Mouse (Mus musculus) neural tube, embryonic 11.5 days (tissue): Measurements from ENCODE around the gene Ankrd42. TPM values are rescaled to one million over a fixed set of nuclear protein-coding genes. Genes with fewer than 3 reads are reported as not detected.

Source experiments
- ATAC-seq: fragments of 200-750 bp; cut with Nextera tagmentation; 2 replicates; pipeline ENCODE4 v1.8.0; 2017; ENCODE audit warnings: moderate number of reproducible peaks, mild to moderate bottlenecking, moderate TSS enrichment, moderate library complexity; ENCODE audit not compliant: insufficient read depth, low FRiP score, low TSS enrichment
- DNase-seq: peaks from one replicate; pipeline ENCODE4 v3.0.0-alpha.2; 2015; ENCODE audit warnings: low spot score
- H3K27ac ChIP-seq: fragments of 300-500 bp; sonication (generic); 2 replicates; pipeline ENCODE4 v1.5.1; 2014; ENCODE audit warnings: low read depth, mild to moderate bottlenecking, low read length
- H3K27me3 ChIP-seq: fragments of 300-500 bp; sonication (generic); 2 replicates; pipeline ENCODE4 v1.6.1; 2014; ENCODE audit warnings: mild to moderate bottlenecking, low read length, mixed read lengths; ENCODE audit not compliant: control insufficient read depth, insufficient read depth
- H3K36me3 ChIP-seq: fragments of 300-500 bp; sonication (generic); 2 replicates; pipeline ENCODE4 v1.6.1; 2014; ENCODE audit warnings: mild to moderate bottlenecking, low read length, moderate library complexity, mixed read lengths; ENCODE audit not compliant: control insufficient read depth, insufficient read depth
- H3K4me1 ChIP-seq: fragments of 300-500 bp; sonication (generic); 2 replicates; pipeline ENCODE4 v1.6.1; 2014; ENCODE audit warnings: low read length, mixed read lengths; ENCODE audit not compliant: control insufficient read depth, insufficient read depth
- H3K4me2 ChIP-seq: fragments of 300-500 bp; sonication (generic); 2 replicates; pipeline ENCODE4 v1.6.1; 2014; ENCODE audit warnings: low read depth, mild to moderate bottlenecking, moderate library complexity
- H3K4me3 ChIP-seq: fragments of 300-500 bp; sonication (generic); 2 replicates; pipeline ENCODE4 v1.5.1; 2014; ENCODE audit warnings: low read depth, low read length
- H3K9ac ChIP-seq: fragments of 300-500 bp; sonication (generic); 2 replicates; pipeline ENCODE4 v1.6.1; 2014; ENCODE audit warnings: mild to moderate bottlenecking, low read length
- H3K9me3 ChIP-seq: fragments of 300-500 bp; sonication (generic); 2 replicates; pipeline ENCODE4 v1.6.1; 2016; ENCODE audit warnings: low read length; ENCODE audit not compliant: control insufficient read depth
- WGBS: fragments of 180-500 bp; shearing (Covaris S2); extraction: QIAGEN DNeasy Blood & Tissue Kit; methylation state at CpG from one replicate; pipeline ENCODE4 v1.1.7; 2014; 5-methylcytosine and 5-hydroxymethylcytosine counted together
- polyA plus RNA-seq: library from polyadenylated mRNA; unstranded; fragments of >200 nt; fragmentation: Nextera tagmentation; extraction: Ambion mirVana; gene quantifications from 2 replicates; pipeline ENCODE4 v1.2.1, GENCODE M21; 2014

Gene Ankrd42
- polyA plus RNA-seq, 1 experiment from 2014 or later: 10.0 TPM

- H3K36me3 ChIP-seq: no peaks in the 10 kb centered on the region
- DNase-seq: no peak
- H3K4me3 ChIP-seq: no peak overlapping the region
- no peaks in the 10 kb centered on the region for H3K4me1 ChIP-seq
- no peaks in the 10 kb centered on the region for H3K27me3 ChIP-seq
- ATAC-seq: no peak
- no peaks in the 10 kb centered on the region for H3K9me3 ChIP-seq
- H3K4me2 ChIP-seq: no peak overlapping the region
- no peak overlapping the region for H3K9ac ChIP-seq
- WGBS: 88% methylated on average over 6 of the region's 6 CpGs
- H3K27ac ChIP-seq: no peak overlapping the region
These were observed 86.5 kb downstream of the Ankrd42 start for GRCm38 (mm10) chr7:92550248-92550989.

DNA sequence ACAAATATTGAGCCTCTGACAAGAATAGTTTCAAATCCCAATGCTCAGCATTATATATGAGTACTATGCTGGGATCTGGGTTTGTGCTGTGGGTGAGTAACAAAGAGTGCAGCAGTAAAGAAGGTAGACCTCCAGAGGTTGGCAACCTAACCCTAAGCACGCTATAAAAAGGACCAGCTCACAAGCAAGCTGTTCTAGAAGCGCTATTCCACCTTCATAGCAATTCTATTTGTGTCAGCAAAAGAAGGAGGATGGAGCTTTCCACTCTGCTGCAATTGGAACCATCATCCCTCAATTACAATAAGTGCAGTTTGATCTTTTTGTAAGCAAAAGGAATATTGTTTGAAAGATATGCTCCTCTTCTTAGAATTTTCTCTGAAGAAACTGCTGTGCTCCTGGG is 90.2 kb downstream of the Ankrd42 start:
- WGBS: 73% methylated on average over 2 of the region's 2 CpGs
- H3K9me3 ChIP-seq: no peaks in the 10 kb centered on the region

DNA sequence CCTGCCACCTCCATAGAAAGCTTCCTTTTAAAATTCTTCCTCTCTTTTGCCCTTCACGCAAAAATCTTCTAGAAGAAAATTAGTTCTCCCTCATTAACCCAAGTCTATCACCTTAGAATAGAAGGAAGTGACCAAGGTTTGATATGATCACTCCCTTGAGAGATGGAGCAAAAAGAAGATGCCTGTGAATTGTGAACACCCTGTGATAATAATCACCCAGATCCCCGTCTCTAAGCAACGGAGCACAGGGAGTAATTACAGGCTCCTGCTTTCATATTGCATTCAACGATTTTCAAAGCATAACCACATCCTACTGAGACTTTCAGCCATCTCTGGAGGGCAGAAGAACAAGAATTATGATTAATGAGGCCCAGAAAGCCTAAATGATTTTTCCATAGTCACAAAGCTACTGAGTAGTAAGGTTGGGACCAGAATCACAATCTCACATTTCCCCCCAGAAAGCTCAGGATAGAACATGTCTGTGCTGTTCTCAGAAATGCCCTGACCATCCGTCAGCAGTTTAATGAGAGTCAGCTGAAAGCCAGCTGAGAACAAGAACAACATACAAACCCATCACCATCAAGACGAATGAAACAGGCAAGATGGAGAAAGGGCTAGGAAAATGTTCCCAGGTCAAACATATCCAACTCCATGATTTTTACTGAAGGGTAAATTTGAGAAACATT is 104.4 kb downstream of the Ankrd42 start:
- ATAC-seq (no peak), DNase-seq (peak; percentile 19)
- no peaks in the 10 kb centered on the region for H3K4me1 ChIP-seq
- no peaks in the 10 kb centered on the region for H3K27me3 ChIP-seq
- WGBS: 58% methylated on average over 6 of the region's 6 CpGs
- H3K9me3 ChIP-seq: no peaks in the 10 kb centered on the region
- H3K27ac ChIP-seq: no peak overlapping the region
- H3K4me3 ChIP-seq: no peak overlapping the region
- no peaks in the 10 kb centered on the region for H3K36me3 ChIP-seq
- H3K4me2 ChIP-seq: no peak overlapping the region
- H3K9ac ChIP-seq: no peak overlapping the region

More for the DNA sequence above, 90.2 kb downstream of the Ankrd42 start:
- Histone ChIP-seq H3K36me3 (no peaks in the 10 kb centered on the region), H3K27me3 (no peaks in the 10 kb centered on the region), H3K4me3 (no peak overlapping the region), H3K4me2 (no peak overlapping the region), H3K27ac (no peak overlapping the region), H3K9ac (no peak overlapping the region), H3K4me1 (no peaks in the 10 kb centered on the region)
- no peak for ATAC-seq
- no peak for DNase-seq

Other genes with a start within 250 kb of the Ankrd42 start
- 63.9 and 69.7 TPM in 2 replicates for gene Ccdc90b, start 76.0 kb downstream of the Ankrd42 start, polyA plus RNA-seq
- 18.1 and 21.5 TPM in 2 replicates for gene Pcf11, start 32.8 kb upstream of the Ankrd42 start, polyA plus RNA-seq
- 24.3 and 25.5 TPM in 2 replicates for gene Rab30, start 104.5 kb upstream of the Ankrd42 start, polyA plus RNA-seq
- gene Ddias, start 237.1 kb upstream of the Ankrd42 start, polyA plus RNA-seq: 20.6 and 22.4 TPM in 2 replicates
- gene Prcp, start 237.3 kb upstream of the Ankrd42 start, polyA plus RNA-seq: 18.4 and 20.1 TPM in 2 replicates